Mouse (Mus musculus) forebrain, embryonic 14.5 days (tissue): ENCODE data around the gene Plg. TPM values are rescaled to one million over a fixed set of nuclear protein-coding genes. Genes with fewer than 3 reads are reported as not detected.

ENCODE experiments used
- ATAC-seq: fragments of 200-750 bp; cut with Nextera tagmentation; 2 replicates; pipeline ENCODE4 v1.8.0; 2017; ENCODE audit warnings: mild to moderate bottlenecking, moderate library complexity
- DNase-seq: peaks from one replicate; pipeline ENCODE4 v3.0.0-alpha.2; 2015; ENCODE audit warnings: low spot score
- H3K27ac ChIP-seq: fragments of 300-500 bp; sonication (generic); 2 replicates; pipeline ENCODE4 v1.5.1; 2014; ENCODE audit warnings: low read depth, mild to moderate bottlenecking, control low read depth, low read length, moderate library complexity
- H3K27me3 ChIP-seq: fragments of 300-500 bp; sonication (generic); replicated peaks from 2 replicates; pipeline ENCODE4 v1.6.1; 2014; ENCODE audit warnings: low read length, control low read depth, mixed read lengths; ENCODE audit not compliant: control insufficient read depth, insufficient read depth
- H3K36me3 ChIP-seq: fragments of 300-500 bp; sonication (generic); 2 replicates; pipeline ENCODE4 v1.6.1; 2014; ENCODE audit warnings: low read length, control low read depth; ENCODE audit not compliant: control insufficient read depth, insufficient read depth
- H3K4me1 ChIP-seq: fragments of 300-500 bp; sonication (generic); 2 replicates; pipeline ENCODE4 v1.6.1; 2014; ENCODE audit warnings: antibody characterized with exemption, low read length, control low read depth; ENCODE audit not compliant: control insufficient read depth, insufficient read depth
- H3K4me2 ChIP-seq: fragments of 300-500 bp; sonication (generic); 2 replicates; pipeline ENCODE4 v1.6.1; 2014; ENCODE audit warnings: mild to moderate bottlenecking, control low read depth, low read length
- H3K4me3 ChIP-seq: fragments of 300-500 bp; sonication (generic); 2 replicates; pipeline ENCODE4 v1.5.1; 2014; ENCODE audit warnings: low read depth, low read length, control low read depth
- H3K9ac ChIP-seq: fragments of 300-500 bp; sonication (generic); 2 replicates; pipeline ENCODE4 v1.6.1; 2014; ENCODE audit warnings: mild to moderate bottlenecking, low read length, control low read depth, moderate library complexity
- H3K9me3 ChIP-seq: fragments of 300-500 bp; sonication (generic); replicated peaks from 2 replicates; pipeline ENCODE4 v1.6.1; 2016; ENCODE audit warnings: low read length, control low read depth, mixed read lengths; ENCODE audit not compliant: control insufficient read depth
- WGBS: fragments of 180-500 bp; shearing (Covaris S2); extraction: QIAGEN DNeasy Blood & Tissue Kit; methylation state at CpG from one replicate; pipeline ENCODE4 v1.1.7; 2014; 5-methylcytosine and 5-hydroxymethylcytosine counted together
- polyA plus RNA-seq: library from polyadenylated mRNA; unstranded; fragments of >200 nt; fragmentation: Nextera tagmentation; extraction: Ambion mirVana; gene quantifications from 2 replicates; pipeline ENCODE4 v1.2.1, GENCODE M21; 2014

Gene Plg
- polyA plus RNA-seq, 1 experiment from 2014 or later, result not detected

DNA sequence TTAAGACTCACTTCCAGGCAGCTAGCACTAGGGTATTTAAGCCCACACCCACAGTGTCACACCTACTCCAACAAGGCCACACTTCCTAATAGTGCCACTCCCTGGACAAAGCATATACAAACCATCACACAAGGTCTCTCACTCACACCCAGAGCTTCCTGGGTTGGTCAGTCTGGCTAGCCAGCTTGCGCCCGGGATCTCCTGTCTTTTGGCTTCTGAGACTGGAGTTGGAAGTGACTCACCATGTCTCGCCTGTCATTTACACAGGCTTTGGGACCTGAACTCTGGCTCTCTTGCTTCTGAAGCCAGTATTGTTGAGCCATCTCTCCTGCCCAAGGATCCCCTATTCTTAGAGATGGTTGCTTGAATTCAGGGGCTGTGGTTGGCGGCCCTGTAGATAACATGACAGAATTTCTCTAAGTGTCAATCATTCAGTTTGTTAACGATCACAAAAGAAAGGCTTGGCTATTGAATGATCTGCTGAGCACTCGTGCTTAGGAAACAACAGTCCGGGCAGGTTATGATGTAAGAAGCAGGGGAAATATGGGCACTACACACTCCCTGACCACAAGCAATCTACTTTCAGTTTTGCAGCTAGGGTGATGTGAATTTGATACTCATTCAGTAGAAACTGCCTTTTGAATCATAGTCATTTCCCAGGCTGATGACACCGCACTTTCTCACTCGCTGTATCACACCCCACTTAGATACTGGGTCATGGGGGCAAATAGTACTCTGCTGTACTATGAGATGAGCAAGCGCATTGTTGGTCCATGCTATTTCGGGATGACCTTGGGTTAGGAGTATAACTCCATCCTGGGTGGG lies 14.6 kb upstream of the Plg start:
- 75% methylated on average over 11 of the region's 11 CpGs for WGBS
- Histone ChIP-seq H3K9me3 (no peaks in the 10 kb centered on the region), H3K4me1 (no peaks in the 10 kb centered on the region), H3K27me3 (no peaks in the 10 kb centered on the region), H3K4me3 (no peak overlapping the region), H3K9ac (no peak overlapping the region), H3K4me2 (no peak overlapping the region), H3K36me3 (no peaks in the 10 kb centered on the region), H3K27ac (no peak overlapping the region)
- DNase-seq (no peak), ATAC-seq (no peak)

DNA sequence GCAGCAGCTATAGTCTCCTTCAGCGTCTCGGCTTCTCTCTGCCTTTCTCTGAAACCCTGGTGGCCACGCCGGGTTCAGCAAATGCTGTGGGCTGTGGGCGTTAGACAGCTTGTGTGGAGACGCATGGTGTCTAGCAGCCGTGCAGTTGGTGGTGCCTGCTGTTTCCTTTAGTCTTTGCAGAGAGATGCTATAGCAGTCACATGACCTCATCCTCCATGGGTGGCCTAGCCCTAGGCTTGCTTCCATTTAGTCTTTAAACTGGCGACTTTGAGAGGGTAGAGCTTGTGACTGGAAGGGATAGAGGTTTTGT lies 14.0 kb upstream of the Plg start:
- ATAC-seq (peak; percentile 60; the same call in 1 of the 2 replicates), DNase-seq (peak; percentile 39)
- Histone ChIP-seq H3K36me3 (no peaks in the 10 kb centered on the region), H3K4me2 (no peak overlapping the region), H3K27ac (no peak overlapping the region), H3K27me3 (no peaks in the 10 kb centered on the region), H3K4me3 (no peak overlapping the region), H3K9me3 (no peaks in the 10 kb centered on the region), H3K9ac (no peak overlapping the region), H3K4me1 (no peaks in the 10 kb centered on the region)
- WGBS, result 38% methylated on average over 8 of the region's 8 CpGs

DNA sequence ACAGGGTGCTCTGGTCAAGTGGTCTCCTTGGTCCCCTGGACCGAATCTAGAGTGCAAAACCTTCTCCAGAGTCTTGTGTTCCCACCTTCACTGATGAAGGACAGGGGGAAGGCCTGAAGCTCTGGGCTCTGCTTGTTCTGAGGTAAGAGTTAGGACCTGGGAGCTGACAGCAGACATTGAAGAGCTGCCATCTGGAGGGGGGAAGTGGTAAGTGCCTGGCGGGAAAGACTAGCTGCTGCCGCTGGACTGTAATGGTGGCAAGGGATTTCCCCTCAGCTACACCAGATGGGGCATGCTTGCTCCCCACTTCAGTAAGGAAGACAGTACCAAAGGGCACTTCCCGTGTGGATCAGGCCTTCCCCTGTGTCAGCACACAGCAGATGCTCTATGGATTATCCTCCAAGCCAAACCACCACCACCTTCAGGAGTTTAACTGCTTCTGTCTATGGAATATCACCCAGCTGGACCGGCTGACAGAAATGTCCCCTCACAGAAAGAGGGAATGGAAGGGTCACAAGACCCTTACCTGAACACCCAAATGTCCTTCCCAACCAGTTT lies 11.0 kb upstream of the Plg start:
- WGBS, result 37% methylated on average over 5 of the region's 5 CpGs
- Histone ChIP-seq H3K4me2 (no peak overlapping the region), H3K9ac (no peak overlapping the region)

DNA sequence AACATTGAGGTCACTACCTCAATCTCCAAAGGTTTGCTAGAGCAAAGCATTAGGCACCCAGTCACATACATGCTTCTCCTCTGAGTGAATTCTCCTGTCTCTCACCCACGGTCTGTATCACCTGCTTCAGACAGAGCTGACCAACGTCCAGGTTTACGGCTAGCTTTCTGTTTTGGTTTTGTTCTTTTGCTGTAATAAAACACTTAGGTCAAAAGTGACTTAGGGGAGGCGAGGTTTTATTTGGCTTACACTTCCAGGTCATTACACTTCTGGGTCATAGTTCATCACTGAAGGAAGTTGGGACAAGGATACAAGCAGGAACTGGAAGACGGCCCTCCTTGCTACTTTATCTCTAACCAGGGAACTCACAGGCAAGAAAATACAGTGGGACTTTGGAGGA lies 9.0 kb upstream of the Plg start:
- Histone ChIP-seq H3K4me1 (no peaks in the 10 kb centered on the region), H3K4me3 (no peak overlapping the region), H3K27ac (no peak overlapping the region), H3K36me3 (no peaks in the 10 kb centered on the region), H3K4me2 (no peak overlapping the region), H3K9me3 (no peaks in the 10 kb centered on the region), H3K27me3 (no peaks in the 10 kb centered on the region), H3K9ac (no peak overlapping the region)
- no peak for DNase-seq
- 80% methylated on average over 5 of the region's 5 CpGs for WGBS
- no peak for ATAC-seq

More for the DNA sequence above, 11.0 kb upstream of the Plg start:
- H3K36me3 ChIP-seq, result no peaks in the 10 kb centered on the region
- DNase-seq, result peak; percentile 76
- H3K4me3 ChIP-seq, result no peak overlapping the region
- no peaks in the 10 kb centered on the region for H3K9me3 ChIP-seq
- ATAC-seq, result peak; percentile 69
- H3K27me3 ChIP-seq, result no peaks in the 10 kb centered on the region
- H3K4me1 ChIP-seq, result no peaks in the 10 kb centered on the region
- H3K27ac ChIP-seq, result no peak overlapping the region

DNA sequence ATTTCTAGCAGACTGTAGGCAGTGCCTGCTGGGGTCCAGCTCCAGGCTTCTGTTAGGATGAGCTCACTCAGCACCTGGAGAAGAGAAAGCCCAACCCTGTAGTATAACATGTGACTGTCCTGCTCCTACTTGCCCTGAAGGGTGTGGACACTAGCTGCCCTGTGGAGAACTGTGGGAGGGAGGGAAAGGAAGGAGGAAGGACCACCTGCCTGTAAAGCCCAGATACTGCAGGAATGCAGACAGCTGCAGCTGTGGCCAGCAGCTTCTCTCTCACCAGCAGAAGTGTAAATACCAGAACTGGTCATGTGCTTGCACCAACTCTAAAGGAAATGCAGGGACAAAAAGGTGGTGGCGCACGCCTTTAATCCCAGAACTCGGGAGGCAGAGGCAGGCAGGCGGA lies 8.1 kb upstream of the Plg start:
- ATAC-seq, result no peak
- no peak overlapping the region for H3K4me2 ChIP-seq
- H3K36me3 ChIP-seq, result no peaks in the 10 kb centered on the region
- WGBS, result 85% methylated on average over 4 of the region's 4 CpGs
- DNase-seq, result no peak
- H3K9me3 ChIP-seq, result no peaks in the 10 kb centered on the region
- no peak overlapping the region for H3K4me3 ChIP-seq
- H3K27ac ChIP-seq, result no peak overlapping the region
- H3K27me3 ChIP-seq, result no peaks in the 10 kb centered on the region
- H3K4me1 ChIP-seq, result no peaks in the 10 kb centered on the region
- H3K9ac ChIP-seq, result no peak overlapping the region

DNA sequence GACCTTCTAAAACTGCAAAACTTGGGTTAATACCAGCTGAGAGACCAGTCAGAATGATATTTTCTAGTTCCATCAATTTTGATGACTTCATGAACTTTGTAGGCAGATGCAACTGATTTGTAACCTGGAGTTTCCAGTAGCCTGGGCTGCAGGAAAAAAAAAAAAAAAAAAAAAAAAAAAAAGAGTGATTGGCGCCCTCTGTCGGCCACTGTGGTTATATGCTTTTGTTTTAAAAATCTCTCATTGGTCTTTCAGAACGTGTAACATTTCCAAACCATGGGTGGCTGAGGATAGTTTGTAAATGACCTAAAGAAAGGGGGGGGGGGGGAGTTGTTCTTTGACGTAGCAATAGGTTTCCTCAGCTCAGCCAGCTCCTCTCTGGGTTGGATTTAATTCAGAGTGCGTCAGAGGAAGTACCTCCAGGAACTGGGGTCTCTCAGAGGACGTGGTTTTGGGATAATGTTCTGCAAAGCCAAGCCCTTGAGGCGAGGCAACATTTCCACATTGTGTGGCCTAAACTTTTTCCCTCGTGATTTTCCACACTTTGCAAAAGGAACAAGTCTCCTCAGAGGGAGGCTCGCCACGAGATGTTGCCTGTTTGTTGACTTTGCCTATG lies 7.0 kb upstream of the Plg start:
- Histone ChIP-seq H3K4me1 (no peaks in the 10 kb centered on the region), H3K9me3 (no peaks in the 10 kb centered on the region), H3K27ac (no peak overlapping the region), H3K9ac (no peak overlapping the region), H3K4me3 (no peak overlapping the region), H3K4me2 (no peak overlapping the region), H3K36me3 (no peaks in the 10 kb centered on the region), H3K27me3 (no peaks in the 10 kb centered on the region)
- DNase-seq (peak; percentile 53), ATAC-seq (peak; percentile 21; the same call in 1 of the 2 replicates)
- 35% methylated on average over 10 of the region's 10 CpGs for WGBS

DNA sequence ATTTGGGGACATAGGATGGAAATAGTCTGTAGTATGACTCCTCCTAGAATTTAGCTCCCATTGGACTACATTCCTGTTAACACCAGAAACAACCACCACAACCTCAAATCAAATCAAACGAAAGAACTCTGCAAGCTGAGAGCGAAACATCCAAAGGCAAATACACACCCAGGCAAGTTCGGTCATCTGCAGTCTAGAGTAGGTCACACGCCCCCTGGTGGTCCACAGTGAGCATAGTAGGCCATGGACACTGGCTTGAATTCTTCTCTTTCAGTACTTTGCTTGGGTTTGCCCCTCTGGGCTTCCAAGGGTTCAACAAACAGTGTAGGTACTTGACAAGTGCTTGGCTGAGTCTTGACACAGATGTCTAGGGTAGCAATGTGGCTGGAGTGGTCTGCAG lies 6.4 kb upstream of the Plg start:
- Histone ChIP-seq H3K4me1 (no peaks in the 10 kb centered on the region), H3K4me3 (no peak overlapping the region), H3K36me3 (no peaks in the 10 kb centered on the region), H3K9me3 (no peaks in the 10 kb centered on the region), H3K27ac (no peak overlapping the region), H3K4me2 (no peak overlapping the region), H3K27me3 (no peaks in the 10 kb centered on the region), H3K9ac (no peak overlapping the region)
- 27% methylated on average over 4 of the region's 4 CpGs for WGBS
- DNase-seq (peak; percentile 72), ATAC-seq (0 out of 2 replicates have a peak, but pooled peaks have one; percentile 32)

DNA sequence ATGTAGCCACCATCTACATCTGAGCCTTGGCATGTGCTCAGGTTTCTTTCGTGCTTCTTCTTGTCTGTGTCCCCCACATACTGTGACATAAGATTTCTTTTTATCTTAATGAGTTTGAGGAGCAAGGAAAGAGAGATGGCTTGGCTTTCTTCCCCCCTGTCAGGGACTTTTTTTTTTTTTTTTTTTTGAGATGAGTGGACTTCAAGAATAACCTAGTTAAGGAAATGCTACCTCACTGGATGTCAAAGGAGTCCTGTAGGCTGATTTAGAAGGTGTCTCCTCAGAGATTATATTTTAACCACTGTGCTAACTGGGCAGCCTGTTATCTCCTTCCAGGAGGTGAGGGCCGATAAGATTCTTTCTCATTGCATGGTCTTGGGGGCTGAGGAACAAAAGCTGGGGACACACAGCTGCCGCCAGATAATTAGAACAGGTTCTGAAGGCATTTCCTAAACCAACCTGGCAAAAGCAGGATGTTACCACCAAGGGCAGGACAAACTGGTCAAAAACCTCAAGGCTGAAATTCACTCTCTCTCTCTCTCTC lies 4.7 kb upstream of the Plg start:
- WGBS, result 83% methylated on average over 3 of the region's 3 CpGs
- DNase-seq (no peak), ATAC-seq (no peak)
- H3K4me1 ChIP-seq, result no peaks in the 10 kb centered on the region
- no peak overlapping the region for H3K4me3 ChIP-seq
- H3K36me3 ChIP-seq, result no peaks in the 10 kb centered on the region
- no peak overlapping the region for H3K4me2 ChIP-seq
- H3K27ac ChIP-seq, result no peak overlapping the region
- no peaks in the 10 kb centered on the region for H3K27me3 ChIP-seq
- H3K9me3 ChIP-seq, result no peaks in the 10 kb centered on the region
- no peak overlapping the region for H3K9ac ChIP-seq

DNA sequence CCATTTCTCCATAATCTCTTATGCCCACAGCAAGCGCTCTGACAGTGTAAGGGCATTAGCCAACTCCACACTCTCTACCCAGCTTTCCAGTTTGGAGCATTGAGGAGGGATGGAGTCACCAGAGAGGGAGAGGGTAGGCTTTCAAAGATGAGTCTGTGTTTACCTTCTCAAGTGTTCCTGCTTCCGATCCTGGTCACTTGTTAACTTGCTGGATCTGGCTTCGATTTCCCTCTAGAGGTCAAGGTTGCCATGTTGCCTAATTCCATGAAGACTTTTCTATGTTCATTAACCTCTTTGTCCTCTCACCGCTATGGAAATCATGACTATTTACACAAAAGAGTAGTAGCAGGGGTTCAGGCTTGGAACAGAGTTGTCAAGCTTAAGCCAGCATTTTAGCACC lies 1.9 kb downstream of the Plg start:
- H3K9ac ChIP-seq, result no peak overlapping the region
- H3K36me3 ChIP-seq, result no peaks in the 10 kb centered on the region
- no peaks in the 10 kb centered on the region for H3K4me1 ChIP-seq
- no peak overlapping the region for H3K4me3 ChIP-seq
- H3K27me3 ChIP-seq, result no peaks in the 10 kb centered on the region
- H3K9me3 ChIP-seq, result no peaks in the 10 kb centered on the region
- no peak for DNase-seq
- H3K27ac ChIP-seq, result no peak overlapping the region
- WGBS, result 92% methylated on average over 4 of the region's 4 CpGs
- H3K4me2 ChIP-seq, result no peak overlapping the region
- ATAC-seq, result no peak
